Mouse (Mus musculus): Measurements from ENCODE around the gene Nudt17. TPM values are rescaled to one million over a fixed set of nuclear protein-coding genes. Genes with fewer than 3 reads are reported as not detected.
"Not testable (repeated sequence)": the region's sequence is repeated elsewhere in the genome, so short reads cannot be mapped to it uniquely, and the experiment has no call there.

The Nudt17 gene
- polyA plus RNA-seq, 1 experiment from 2014 or later: 12.2 TPM

DNA sequence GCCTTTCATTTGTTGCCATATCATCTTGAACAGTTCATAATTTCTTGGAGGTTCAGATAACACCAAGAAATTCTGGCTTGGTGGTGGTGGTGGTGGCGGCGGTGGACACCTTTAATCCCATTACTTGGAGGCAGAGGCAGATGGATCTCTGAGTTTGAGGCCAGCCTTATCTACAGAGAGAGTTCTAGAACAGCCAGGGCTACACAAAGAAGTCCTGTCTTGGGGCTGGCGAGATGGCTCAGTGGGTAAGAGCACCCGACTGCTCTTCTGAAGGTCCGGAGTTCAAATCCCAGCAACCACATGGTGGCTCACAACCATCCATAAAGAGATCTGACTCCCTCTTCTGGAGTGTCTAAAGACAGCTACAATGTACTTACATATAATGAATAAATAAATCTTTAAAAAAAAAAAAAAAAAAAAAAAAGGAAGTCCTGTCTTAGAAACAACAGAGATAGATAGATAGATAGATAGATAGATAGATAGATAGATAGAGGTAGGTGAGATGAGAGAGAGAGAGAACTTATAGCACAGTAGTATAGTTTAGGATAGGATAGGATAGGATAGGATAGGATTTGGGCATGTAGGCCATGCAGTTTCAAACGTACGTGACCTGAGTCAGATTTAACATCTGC, 42.5 kb downstream of the Nudt17 start:
- H3K4me1 ChIP-seq (ENCODE audit: insufficient read depth, low read length): peaks cover 21% of the 10 kb centered on the region
- not testable (repeated sequence) for H3K4me3 ChIP-seq (ENCODE audit: low read length); H3K27me3 ChIP-seq (ENCODE audit: insufficient read depth, low read length); H3K36me3 ChIP-seq (ENCODE audit: insufficient read depth, low read length); ATAC-seq (ENCODE audit: low FRiP score, low TSS enrichment); H3K9ac ChIP-seq (replicated peaks; ENCODE audit: low read length); H3K4me2 ChIP-seq (replicated peaks; ENCODE audit: low read depth, low read length); H3K27ac ChIP-seq (ENCODE audit: low read length); H3K9me3 ChIP-seq (ENCODE audit: low read length)
- 92% methylated on average over 7 of the region's 7 CpGs for WGBS

DNA sequence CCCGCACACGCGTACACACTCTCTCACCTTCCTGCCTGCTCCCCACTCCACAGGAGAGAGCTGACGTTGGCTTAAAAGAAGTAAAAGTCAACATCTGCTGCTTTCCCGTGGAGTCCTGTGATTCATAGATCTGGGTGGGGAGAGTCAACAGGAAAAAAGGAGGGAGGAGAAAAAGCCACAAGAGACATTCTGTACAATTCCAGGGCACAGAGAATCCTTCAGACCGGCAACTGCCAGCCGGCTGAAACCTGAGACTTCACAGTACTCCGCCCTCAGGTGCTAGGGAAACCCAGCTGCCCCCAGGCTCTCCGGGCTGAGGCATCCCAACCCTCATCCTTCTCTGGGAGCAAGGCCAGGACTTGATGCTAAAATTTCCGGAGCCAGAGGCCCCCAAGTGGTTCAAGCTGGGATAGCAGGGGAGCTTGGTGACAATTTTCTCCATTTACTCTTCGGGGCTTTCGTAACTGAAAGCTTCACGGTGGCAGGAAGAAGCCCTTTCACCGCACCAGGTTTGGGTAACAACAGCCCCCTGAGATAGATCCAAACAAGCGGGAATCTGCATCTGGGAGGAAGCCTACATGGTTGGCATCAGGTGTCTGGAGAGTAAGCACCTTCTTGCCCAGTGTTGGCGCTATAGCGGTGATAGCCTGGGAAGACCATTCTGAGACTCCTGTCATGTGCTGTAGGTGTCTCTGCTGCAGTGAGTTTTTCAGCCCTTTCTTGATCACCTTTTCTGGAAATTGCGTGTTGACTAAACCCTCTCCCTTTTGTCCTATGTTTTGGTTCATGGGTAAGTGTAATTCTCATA, 44.7 kb downstream of the Nudt17 start:
- 6% methylated on average over 16 of the region's 18 CpGs for WGBS
- H3K36me3 ChIP-seq (ENCODE audit: insufficient read depth, low read length): no peaks in the 10 kb centered on the region
- H3K9ac ChIP-seq (replicated peaks; ENCODE audit: low read length): peak overlapping the region; percentile 46
- peak overlapping the region; percentile 49 for H3K27ac ChIP-seq (ENCODE audit: low read length)
- no peaks in the 10 kb centered on the region for H3K27me3 ChIP-seq (ENCODE audit: insufficient read depth, low read length)
- peak overlapping the region; percentile 53 for H3K4me2 ChIP-seq (replicated peaks; ENCODE audit: low read depth, low read length)
- ATAC-seq (ENCODE audit: low FRiP score, low TSS enrichment): peak; percentile 92
- peak overlapping the region; percentile 36 for H3K4me3 ChIP-seq (ENCODE audit: low read length)
- H3K4me1 ChIP-seq (ENCODE audit: insufficient read depth, low read length): peaks cover 15% of the 10 kb centered on the region
- no peaks in the 10 kb centered on the region for H3K9me3 ChIP-seq (ENCODE audit: low read length)

DNA sequence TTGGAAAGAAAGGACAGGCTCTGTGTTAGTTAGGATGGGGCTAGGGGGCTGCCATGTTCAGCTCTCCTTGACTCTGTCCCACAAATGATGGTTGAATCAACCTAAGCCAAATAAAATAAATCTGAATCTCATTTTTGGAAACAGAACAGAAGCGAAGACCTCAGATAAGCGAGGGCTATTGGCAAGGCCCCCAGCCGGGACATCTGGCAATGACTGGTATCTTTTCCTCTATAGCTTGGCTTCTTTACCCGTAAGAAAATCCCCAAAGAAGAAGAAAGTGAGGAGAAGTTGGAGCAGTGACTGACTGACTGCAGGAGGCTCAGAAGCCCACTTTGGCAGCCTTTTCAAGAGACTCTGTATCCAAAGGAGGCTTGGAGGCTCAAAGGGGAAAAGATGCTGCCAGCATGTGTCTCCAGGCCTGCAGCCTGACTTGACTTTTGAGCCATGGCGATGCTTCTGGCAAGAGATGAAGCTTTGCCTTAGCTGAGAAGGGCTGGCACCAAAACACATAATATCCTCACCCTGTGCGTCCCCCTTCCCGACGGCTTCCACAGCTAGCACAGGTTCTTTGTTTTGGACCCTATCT, 45.5 kb downstream of the Nudt17 start:
- H3K36me3 ChIP-seq (ENCODE audit: insufficient read depth, low read length): no peaks in the 10 kb centered on the region
- H3K9ac ChIP-seq (replicated peaks; ENCODE audit: low read length): no peak overlapping the region
- ATAC-seq (ENCODE audit: low FRiP score, low TSS enrichment): no peak
- no peak overlapping the region for H3K4me3 ChIP-seq (ENCODE audit: low read length)
- H3K9me3 ChIP-seq (ENCODE audit: low read length): no peaks in the 10 kb centered on the region
- peak overlapping the region; percentile 49; the same call in 1 of the 2 replicates for H3K27ac ChIP-seq (ENCODE audit: low read length)
- H3K27me3 ChIP-seq (ENCODE audit: insufficient read depth, low read length): no peaks in the 10 kb centered on the region
- WGBS: 48% methylated on average over 8 of the region's 8 CpGs
- peak overlapping the region; percentile 53 for H3K4me2 ChIP-seq (replicated peaks; ENCODE audit: low read depth, low read length)
- H3K4me1 ChIP-seq (ENCODE audit: insufficient read depth, low read length): peaks cover 15% of the 10 kb centered on the region

DNA sequence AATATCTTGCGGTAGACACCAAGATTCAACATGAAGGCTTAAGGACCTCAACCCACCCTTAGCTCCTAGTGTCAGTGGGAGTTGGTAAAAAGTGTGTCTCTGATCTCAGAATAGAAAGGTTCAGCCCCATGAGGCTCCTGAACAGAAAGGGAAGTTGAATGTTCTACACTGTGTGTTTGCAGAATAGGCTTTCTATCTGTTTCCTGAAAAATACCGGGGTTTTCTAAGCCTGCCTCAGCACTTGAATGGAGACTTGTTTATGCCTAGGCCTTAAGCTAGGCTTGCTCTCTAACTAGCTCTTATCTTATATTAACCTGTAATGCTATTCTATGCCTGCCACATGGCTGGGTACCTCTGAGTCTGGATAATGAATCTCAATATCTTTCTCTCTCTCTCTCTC, 47.5 kb downstream of the Nudt17 start:
- no peaks in the 10 kb centered on the region for H3K36me3 ChIP-seq (ENCODE audit: insufficient read depth, low read length)
- no peaks in the 10 kb centered on the region for H3K9me3 ChIP-seq (ENCODE audit: low read length)
- no peak for ATAC-seq (ENCODE audit: low FRiP score, low TSS enrichment)
- no peak overlapping the region for H3K27ac ChIP-seq (ENCODE audit: low read length)
- WGBS: 93% methylated on average over 2 of the region's 2 CpGs
- no peaks in the 10 kb centered on the region for H3K27me3 ChIP-seq (ENCODE audit: insufficient read depth, low read length)
- no peak overlapping the region for H3K4me2 ChIP-seq (replicated peaks; ENCODE audit: low read depth, low read length)
- no peak overlapping the region for H3K9ac ChIP-seq (replicated peaks; ENCODE audit: low read length)
- no peak overlapping the region for H3K4me3 ChIP-seq (ENCODE audit: low read length)
- peaks cover 15% of the 10 kb centered on the region for H3K4me1 ChIP-seq (ENCODE audit: insufficient read depth, low read length)

Other genes starting within 250 kb of the Nudt17 start
- gene Hfe2, start 183.4 kb downstream of the Nudt17 start, polyA plus RNA-seq (2015; fragmentation: Nextera tagmentation; extraction: Ambion mirVana): 0.37 and 0.69 TPM in 2 replicates
- 191 and 197 TPM in 2 replicates for gene Txnip, start 150.6 kb downstream of the Nudt17 start, polyA plus RNA-seq (2015; fragmentation: Nextera tagmentation; extraction: Ambion mirVana)
- 1.3 TPM in 2 replicates for gene Gm16253, start 131.6 kb downstream of the Nudt17 start, polyA plus RNA-seq (2015; fragmentation: Nextera tagmentation; extraction: Ambion mirVana)
- 32.1 and 35.8 TPM in 2 replicates for gene Polr3gl, start 114.4 kb downstream of the Nudt17 start, polyA plus RNA-seq (2015; fragmentation: Nextera tagmentation; extraction: Ambion mirVana)
- gene Ankrd34a, start 111.9 kb downstream of the Nudt17 start, polyA plus RNA-seq (2015; fragmentation: Nextera tagmentation; extraction: Ambion mirVana): 2.2 and 2.3 TPM in 2 replicates
- gene Lix1l, start 107.4 kb downstream of the Nudt17 start, polyA plus RNA-seq (2015; fragmentation: Nextera tagmentation; extraction: Ambion mirVana): 6.9 and 7.1 TPM in 2 replicates
- gene Rbm8a, start 78.6 kb downstream of the Nudt17 start, polyA plus RNA-seq (2015; fragmentation: Nextera tagmentation; extraction: Ambion mirVana): 129 and 156 TPM in 2 replicates
- gene Pex11b, start 73.2 kb downstream of the Nudt17 start, polyA plus RNA-seq (2015; fragmentation: Nextera tagmentation; extraction: Ambion mirVana): 56.4 and 60.6 TPM in 2 replicates
- gene Gm42957, start 73.1 kb downstream of the Nudt17 start, polyA plus RNA-seq (2015; fragmentation: Nextera tagmentation; extraction: Ambion mirVana): 0.05 and 0.21 TPM in 2 replicates
- gene Itga10, start 63.0 kb downstream of the Nudt17 start, polyA plus RNA-seq (2015; fragmentation: Nextera tagmentation; extraction: Ambion mirVana): 0.85 and 1.2 TPM in 2 replicates
- 1.2 and 1.6 TPM in 2 replicates for gene Ankrd35, start 38.4 kb downstream of the Nudt17 start, polyA plus RNA-seq (2015; fragmentation: Nextera tagmentation; extraction: Ambion mirVana)
- gene Pias3, start 12.2 kb downstream of the Nudt17 start, polyA plus RNA-seq (2015; fragmentation: Nextera tagmentation; extraction: Ambion mirVana): 62.1 and 72.3 TPM in 2 replicates
- gene Polr3c, start 19.1 kb upstream of the Nudt17 start, polyA plus RNA-seq (2015; fragmentation: Nextera tagmentation; extraction: Ambion mirVana): 44.5 and 45.3 TPM in 2 replicates
- gene Rnf115, start 19.1 kb upstream of the Nudt17 start, polyA plus RNA-seq (2015; fragmentation: Nextera tagmentation; extraction: Ambion mirVana): 56.6 and 57.3 TPM in 2 replicates
- 224 and 245 TPM in 2 replicates for gene Pdzk1, start 120.7 kb upstream of the Nudt17 start, polyA plus RNA-seq (2015; fragmentation: Nextera tagmentation; extraction: Ambion mirVana)
- 0.12 TPM in 1 of 2 replicates, not detected in the other for gene Cd160, start 120.8 kb upstream of the Nudt17 start, polyA plus RNA-seq (2015; fragmentation: Nextera tagmentation; extraction: Ambion mirVana)
- 26.8 and 29.1 TPM in 2 replicates for gene Gja5, start 196.1 kb upstream of the Nudt17 start, polyA plus RNA-seq (2015; fragmentation: Nextera tagmentation; extraction: Ambion mirVana)
- 39.1 and 44.9 TPM in 2 replicates for gene Gpr89, start 196.8 kb upstream of the Nudt17 start, polyA plus RNA-seq (2015; fragmentation: Nextera tagmentation; extraction: Ambion mirVana)
- gene Gja8, start 217.5 kb upstream of the Nudt17 start, polyA plus RNA-seq (2015; fragmentation: Nextera tagmentation; extraction: Ambion mirVana): 0.14 and 0.17 TPM in 2 replicates

Data from kidney, embryonic 16.5 days (tissue).